Mouse (Mus musculus) inflammation-experienced regulatory T-cells, adult 6 months (primary cell): ENCODE measurements around the gene Tcea2. TPM values are rescaled to one million over a fixed set of nuclear protein-coding genes. Genes with fewer than 3 reads are reported as not detected.

Experiments used
- ATAC-seq: one replicate; pipeline ENCODE4 v1.8.0; 2017
- polyA plus RNA-seq, 3 experiments: library from polyadenylated mRNA; unstranded; fragments of 100-300 nt; shearing (Covaris generic); gene quantifications; one replicate each; pipeline ENCODE4 v1.2.1; 2017

The Tcea2 gene
- polyA plus RNA-seq, 3 experiments from 2014 or later, result 6.4 to 19.9 (median 17.5) TPM

DNA sequence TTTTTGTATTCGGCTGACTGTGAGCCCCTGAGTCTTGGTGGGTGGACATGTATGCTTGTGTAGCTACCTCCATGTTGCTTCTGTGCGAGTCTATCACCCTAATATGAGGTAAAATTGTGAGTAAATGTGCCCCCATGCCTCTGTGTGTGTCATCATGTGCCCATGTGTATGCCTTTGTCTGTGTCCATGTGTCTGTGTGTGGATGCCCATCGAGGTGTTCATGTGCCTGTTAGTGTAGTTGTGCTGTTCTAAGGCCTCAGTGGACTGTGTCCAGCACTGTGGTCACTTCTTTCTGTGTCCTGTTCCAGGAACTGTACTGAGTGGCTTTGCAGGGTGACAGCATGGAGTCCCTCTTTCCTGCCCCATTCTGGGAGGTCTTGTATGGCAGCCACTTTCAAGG lies 35.3 kb downstream of the Tcea2 start:
- no peak for ATAC-seq

- no peak for ATAC-seq
These were observed 36.9 kb downstream of the Tcea2 start for GRCm38 (mm10) chr2:181716991-181717390.

DNA sequence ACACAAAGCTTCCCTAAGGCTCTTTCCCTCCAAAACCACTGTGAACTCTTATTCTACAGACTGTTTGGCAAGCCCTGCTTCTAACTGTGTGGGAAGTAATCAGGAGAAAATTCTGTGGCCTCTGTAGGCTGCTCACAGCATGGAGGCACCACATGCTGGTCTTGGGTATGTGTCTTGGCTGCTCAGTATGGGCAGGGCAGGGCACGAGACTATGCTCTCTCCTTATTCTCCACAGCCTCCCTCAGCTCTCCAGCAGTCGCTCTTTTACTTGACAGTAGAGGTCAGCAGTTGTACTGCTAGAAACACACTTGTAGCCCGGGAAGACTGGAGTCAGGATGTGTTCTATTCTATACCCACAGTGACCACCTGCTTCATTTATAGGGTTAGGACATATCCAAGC lies 40.0 kb downstream of the Tcea2 start:
- ATAC-seq, result no peak

GRCm38 (mm10) chr2:181721200-181721599 lies 41.1 kb downstream of the Tcea2 start:
- no peak for ATAC-seq

- ATAC-seq, result no peak
These were observed 42.1 kb downstream of the Tcea2 start for GRCm38 (mm10) chr2:181722213-181722612.

GRCm38 (mm10) chr2:181727659-181728262 lies 47.7 kb downstream of the Tcea2 start:
- no peak for ATAC-seq

- no peak for ATAC-seq
These were observed 49.9 kb downstream of the Tcea2 start for GRCm38 (mm10) chr2:181730051-181730450.

Other genes with a start within 250 kb of the Tcea2 start
- gene Zbtb46, start 220.9 kb upstream of the Tcea2 start, polyA plus RNA-seq, result 1 to 10 TPM; 3.6 to 4.3 (median 3.7) TPM
- not detected for gene Abhd16b, start 187.1 kb upstream of the Tcea2 start, polyA plus RNA-seq
- 100 to 1,000 TPM in 2 of 3 experiments, 10 to 100 TPM in 1; 89.9 to 113 (median 102) TPM for gene Tpd52l2, start 183.2 kb upstream of the Tcea2 start, polyA plus RNA-seq
- 10 to 100 TPM; 37.5 to 41.7 (median 39.3) TPM for gene Dnajc5, start 159.8 kb upstream of the Tcea2 start, polyA plus RNA-seq
- gene Uckl1, start 95.4 kb upstream of the Tcea2 start, polyA plus RNA-seq, result 100 to 1,000 TPM; 108 to 199 (median 172) TPM
- gene Prpf6, start 88.4 kb upstream of the Tcea2 start, polyA plus RNA-seq, result 10 to 100 TPM; 57.4 to 96.0 (median 81.2) TPM
- gene Zfp512b, start 87.5 kb upstream of the Tcea2 start, polyA plus RNA-seq, result 10 to 100 TPM; 11.6 to 43.1 (median 25.3) TPM
- gene Samd10, start 81.1 kb upstream of the Tcea2 start, polyA plus RNA-seq, result 10 to 100 TPM in 2 of 3 experiments, 1 to 10 TPM in 1; 9.4 to 14.3 (median 10.4) TPM
- gene Gm29797, start 23.3 kb upstream of the Tcea2 start, polyA plus RNA-seq, result not detected
- not detected for gene Sox18, start 8.7 kb upstream of the Tcea2 start, polyA plus RNA-seq
- gene Rgs19, start 13.7 kb downstream of the Tcea2 start, polyA plus RNA-seq, result 100 to 1,000 TPM; 154 to 182 (median 170) TPM
- not detected for gene Lkaaear1, start 18.1 kb downstream of the Tcea2 start, polyA plus RNA-seq
- under 1 TPM in 1 of 3 experiments, not detected in 2; 0.68 TPM for gene Oprl1, start 34.7 kb downstream of the Tcea2 start, polyA plus RNA-seq
- gene Myt1, start 83.0 kb downstream of the Tcea2 start, polyA plus RNA-seq, result not detected
- gene Pcmtd2, start 157.5 kb downstream of the Tcea2 start, polyA plus RNA-seq, result 10 to 100 TPM; 38.0 to 64.6 (median 57.9) TPM
- gene Polr3k, start 184.0 kb downstream of the Tcea2 start, polyA plus RNA-seq, result 10 to 100 TPM; 54.0 to 90.7 (median 61.8) TPM